Mouse (Mus musculus): ENCODE measurements around the gene Mast4. TPM values are rescaled to one million over a fixed set of nuclear protein-coding genes. Genes with fewer than 3 reads are reported as not detected.
A peak's percentile ranks its signal among the peaks of the same experiment; 100 is the strongest.

The Mast4 gene
- polyA plus RNA-seq, 1 experiment from 2014 or later = 10.1 TPM

DNA sequence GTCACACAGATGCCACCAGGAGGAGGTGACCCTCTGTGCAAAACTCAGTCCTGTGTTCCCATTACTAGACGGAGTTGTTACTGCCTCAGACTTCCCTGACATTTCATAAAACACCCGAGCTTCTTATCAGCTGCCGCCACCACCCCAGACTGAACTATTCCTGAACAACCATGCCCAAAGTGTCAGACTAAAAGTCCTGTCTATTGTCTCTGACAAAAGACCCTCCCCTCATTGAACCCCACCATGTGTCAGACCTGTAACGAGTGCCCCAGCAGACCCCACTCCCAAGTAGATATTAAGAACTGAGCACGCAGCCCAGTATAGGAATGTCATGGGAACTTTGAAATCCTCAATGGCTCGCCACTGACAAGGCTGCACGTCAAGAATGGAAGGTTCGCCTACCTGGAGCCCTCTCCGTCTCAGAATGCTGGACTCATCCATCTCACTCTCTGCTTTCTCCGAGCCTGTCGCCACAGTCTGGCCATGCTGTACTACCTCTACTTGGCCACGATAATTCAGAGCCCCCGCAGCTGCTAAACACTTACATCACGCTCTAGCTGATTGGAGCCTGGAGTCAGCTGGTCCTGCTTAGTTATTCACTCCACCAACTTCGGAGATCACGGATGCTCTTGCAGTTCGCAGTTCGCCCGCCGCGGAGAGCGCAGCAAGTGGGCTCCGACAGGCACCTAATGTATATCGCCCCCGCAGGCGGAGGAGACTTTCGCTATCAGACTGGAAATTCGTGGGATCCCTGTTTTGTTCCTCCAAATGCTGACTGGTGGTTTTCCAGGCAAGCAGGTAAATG is 237.7 kb downstream of the Mast4 start:
- Histone ChIP-seq H3K9me3 (ENCODE audit: control insufficient read depth, low read length) (no peaks in the 10 kb centered on the region), H3K4me2 (peak overlapping the region; percentile 77), H3K27me3 (replicated peaks; ENCODE audit: control insufficient read depth, insufficient read depth, low read length) (0 out of 2 replicates have a peak, but pooled peaks cover 5% of the 10 kb centered on the region), H3K27ac (ENCODE audit: low read depth, low read length) (no peak overlapping the region), H3K36me3 (ENCODE audit: control insufficient read depth, insufficient read depth, low read length) (no peaks in the 10 kb centered on the region), H3K4me3 (ENCODE audit: low read depth, low read length) (peak overlapping the region; percentile 45), H3K9ac (ENCODE audit: low read depth, low read length) (no peak overlapping the region; the same call in 1 of the 2 replicates), H3K4me1 (replicated peaks; ENCODE audit: control insufficient read depth, insufficient read depth, low read length) (0 out of 2 replicates have a peak, but pooled peaks cover 3% of the 10 kb centered on the region)
- ATAC-seq (replicated peaks; ENCODE audit: low FRiP score) = peak; percentile 71
- DNase-seq (ENCODE audit: low spot score) = peak; percentile 46
- 3% methylated on average over 28 of the region's 28 CpGs for WGBS

- 0 out of 2 replicates have a peak, but pooled peaks cover 3% of the 10 kb centered on the region for H3K4me1 ChIP-seq (replicated peaks; ENCODE audit: control insufficient read depth, insufficient read depth, low read length)
- H3K27me3 ChIP-seq (replicated peaks; ENCODE audit: control insufficient read depth, insufficient read depth, low read length) = 0 out of 2 replicates have a peak, but pooled peaks cover 5% of the 10 kb centered on the region
- DNase-seq (ENCODE audit: low spot score) = no peak
- no peak for ATAC-seq (replicated peaks; ENCODE audit: low FRiP score)
- H3K9me3 ChIP-seq (ENCODE audit: control insufficient read depth, low read length) = no peaks in the 10 kb centered on the region
- no peaks in the 10 kb centered on the region for H3K36me3 ChIP-seq (ENCODE audit: control insufficient read depth, insufficient read depth, low read length)
- no peak overlapping the region for H3K27ac ChIP-seq (ENCODE audit: low read depth, low read length)
- no peak overlapping the region for H3K9ac ChIP-seq (ENCODE audit: low read depth, low read length)
- WGBS = 40% methylated on average over 7 of the region's 7 CpGs
- peak overlapping the region; percentile 77 for H3K4me2 ChIP-seq
- no peak overlapping the region for H3K4me3 ChIP-seq (ENCODE audit: low read depth, low read length)
These were observed 238.8 kb downstream of the Mast4 start for GRCm38 (mm10) chr13:103095491-103095890.

DNA sequence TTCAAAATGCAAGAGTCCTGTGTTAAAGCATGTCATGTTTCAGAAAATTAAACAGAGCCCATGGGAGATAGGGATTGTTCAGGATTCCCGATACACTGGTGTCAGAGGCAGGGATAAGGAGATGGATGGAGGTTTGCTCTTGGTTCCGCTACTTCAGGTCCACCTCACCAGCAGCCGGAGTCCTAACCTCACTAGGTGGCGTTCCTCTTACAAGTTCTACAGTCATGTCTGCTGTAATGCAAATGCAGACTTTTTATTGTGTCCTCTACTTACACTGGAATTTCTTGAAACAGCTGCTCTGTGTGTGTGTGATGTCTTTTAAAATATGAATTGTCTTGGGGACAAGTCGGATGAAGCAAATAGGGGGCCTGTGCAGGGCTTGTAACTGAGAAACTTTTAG is 239.7 kb downstream of the Mast4 start:
- Histone ChIP-seq H3K4me3 (ENCODE audit: low read depth, low read length) (no peak overlapping the region), H3K4me1 (replicated peaks; ENCODE audit: control insufficient read depth, insufficient read depth, low read length) (0 out of 2 replicates have a peak, but pooled peaks cover 3% of the 10 kb centered on the region), H3K27ac (ENCODE audit: low read depth, low read length) (no peak overlapping the region), H3K36me3 (ENCODE audit: control insufficient read depth, insufficient read depth, low read length) (no peaks in the 10 kb centered on the region), H3K9ac (ENCODE audit: low read depth, low read length) (no peak overlapping the region), H3K4me2 (no peak overlapping the region), H3K9me3 (ENCODE audit: control insufficient read depth, low read length) (no peaks in the 10 kb centered on the region), H3K27me3 (replicated peaks; ENCODE audit: control insufficient read depth, insufficient read depth, low read length) (0 out of 2 replicates have a peak, but pooled peaks cover 5% of the 10 kb centered on the region)
- no peak for ATAC-seq (replicated peaks; ENCODE audit: low FRiP score)
- 68% methylated on average over 5 of the region's 5 CpGs for WGBS
- DNase-seq (ENCODE audit: low spot score) = no peak

- Histone ChIP-seq H3K27ac (ENCODE audit: low read depth, low read length) (no peak overlapping the region), H3K4me1 (replicated peaks; ENCODE audit: control insufficient read depth, insufficient read depth, low read length) (0 out of 2 replicates have a peak, but pooled peaks cover 3% of the 10 kb centered on the region), H3K4me3 (ENCODE audit: low read depth, low read length) (no peak overlapping the region), H3K9me3 (ENCODE audit: control insufficient read depth, low read length) (no peaks in the 10 kb centered on the region), H3K36me3 (ENCODE audit: control insufficient read depth, insufficient read depth, low read length) (no peaks in the 10 kb centered on the region), H3K9ac (ENCODE audit: low read depth, low read length) (no peak overlapping the region), H3K27me3 (replicated peaks; ENCODE audit: control insufficient read depth, insufficient read depth, low read length) (0 out of 2 replicates have a peak, but pooled peaks cover 5% of the 10 kb centered on the region), H3K4me2 (no peak overlapping the region)
- ATAC-seq (replicated peaks; ENCODE audit: low FRiP score) (no peak), DNase-seq (ENCODE audit: low spot score) (no peak)
- 90% methylated on average over 1 of the region's 1 CpGs for WGBS
These were observed 240.6 kb downstream of the Mast4 start for GRCm38 (mm10) chr13:103093713-103094112.

DNA sequence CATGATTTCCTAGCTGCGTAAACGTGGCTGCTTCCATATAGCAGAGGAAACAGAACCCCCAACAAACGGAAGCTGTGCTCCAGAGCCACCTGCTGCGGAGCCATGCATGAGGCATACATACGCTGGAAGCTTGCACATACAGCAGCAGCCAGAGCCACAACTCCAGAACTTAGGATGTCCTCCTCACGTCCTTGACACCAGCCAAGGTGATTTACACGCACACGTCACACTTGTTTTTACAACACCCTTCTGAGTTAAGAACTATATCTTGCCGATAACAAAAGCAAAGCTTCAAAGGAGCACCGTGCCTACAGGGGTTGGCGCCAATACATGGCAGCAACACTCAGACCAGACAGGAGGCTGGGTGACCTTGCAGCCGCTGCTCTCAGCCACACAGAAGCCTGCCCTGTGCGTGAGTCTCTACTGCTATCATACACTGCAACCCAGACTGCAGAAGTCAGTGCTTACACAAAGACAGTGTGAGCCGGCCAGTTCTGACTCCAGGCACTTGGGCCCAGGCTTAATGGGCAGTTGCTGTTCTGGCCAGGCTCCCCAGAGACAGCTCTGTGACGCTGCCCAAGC is 248.7 kb downstream of the Mast4 start:
- no peak for ATAC-seq (replicated peaks; ENCODE audit: low FRiP score)
- Histone ChIP-seq H3K4me2 (no peak overlapping the region), H3K4me3 (ENCODE audit: low read depth, low read length) (no peak overlapping the region), H3K4me1 (replicated peaks; ENCODE audit: control insufficient read depth, insufficient read depth, low read length) (no peaks in the 10 kb centered on the region), H3K9ac (ENCODE audit: low read depth, low read length) (no peak overlapping the region), H3K27me3 (replicated peaks; ENCODE audit: control insufficient read depth, insufficient read depth, low read length) (no peaks in the 10 kb centered on the region), H3K9me3 (ENCODE audit: control insufficient read depth, low read length) (no peaks in the 10 kb centered on the region), H3K36me3 (ENCODE audit: control insufficient read depth, insufficient read depth, low read length) (no peaks in the 10 kb centered on the region), H3K27ac (ENCODE audit: low read depth, low read length) (no peak overlapping the region)
- 76% methylated on average over 15 of the region's 15 CpGs for WGBS
- DNase-seq (ENCODE audit: low spot score) = no peak

DNA sequence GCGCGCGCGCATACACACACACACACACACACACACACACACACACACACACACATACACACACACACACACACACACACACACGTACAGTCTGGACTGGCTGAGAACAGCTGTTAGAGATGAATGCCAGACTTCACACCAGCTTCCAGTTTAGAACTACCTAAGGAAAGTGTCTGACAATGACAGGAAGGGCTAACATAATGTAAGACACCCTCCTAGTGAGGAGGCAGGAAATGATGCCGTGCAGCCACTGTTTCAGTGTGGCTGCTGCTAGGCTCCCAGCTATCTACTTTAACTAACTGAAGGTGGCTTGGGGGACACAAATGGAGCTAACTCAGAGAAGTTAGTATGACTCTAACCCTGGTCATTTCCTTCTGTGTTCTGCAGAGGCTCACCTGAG is 251.4 kb downstream of the Mast4 start:
- H3K4me1 ChIP-seq (replicated peaks; ENCODE audit: control insufficient read depth, insufficient read depth, low read length) = no peaks in the 10 kb centered on the region
- no peak overlapping the region for H3K9ac ChIP-seq (ENCODE audit: low read depth, low read length)
- H3K27me3 ChIP-seq (replicated peaks; ENCODE audit: control insufficient read depth, insufficient read depth, low read length) = no peaks in the 10 kb centered on the region
- no peak for DNase-seq (ENCODE audit: low spot score)
- no peak for ATAC-seq (replicated peaks; ENCODE audit: low FRiP score)
- H3K4me3 ChIP-seq (ENCODE audit: low read depth, low read length) = no peak overlapping the region
- H3K27ac ChIP-seq (ENCODE audit: low read depth, low read length) = no peak overlapping the region
- H3K4me2 ChIP-seq = no peak overlapping the region
- H3K36me3 ChIP-seq (ENCODE audit: control insufficient read depth, insufficient read depth, low read length) = no peaks in the 10 kb centered on the region
- H3K9me3 ChIP-seq (ENCODE audit: control insufficient read depth, low read length) = no peaks in the 10 kb centered on the region
- WGBS = 54% methylated on average over 5 of the region's 6 CpGs

GRCm38 (mm10) chr13:103079806-103080205 is 254.5 kb downstream of the Mast4 start:
- Histone ChIP-seq H3K27ac (ENCODE audit: low read depth, low read length) (no peak overlapping the region), H3K4me2 (no peak overlapping the region), H3K36me3 (ENCODE audit: control insufficient read depth, insufficient read depth, low read length) (no peaks in the 10 kb centered on the region), H3K9me3 (ENCODE audit: control insufficient read depth, low read length) (no peaks in the 10 kb centered on the region), H3K4me3 (ENCODE audit: low read depth, low read length) (no peak overlapping the region), H3K27me3 (replicated peaks; ENCODE audit: control insufficient read depth, insufficient read depth, low read length) (no peaks in the 10 kb centered on the region), H3K9ac (ENCODE audit: low read depth, low read length) (no peak overlapping the region), H3K4me1 (replicated peaks; ENCODE audit: control insufficient read depth, insufficient read depth, low read length) (no peaks in the 10 kb centered on the region)
- DNase-seq (ENCODE audit: low spot score) = no peak
- no peak for ATAC-seq (replicated peaks; ENCODE audit: low FRiP score)
- 75% methylated on average over 4 of the region's 4 CpGs for WGBS

DNA sequence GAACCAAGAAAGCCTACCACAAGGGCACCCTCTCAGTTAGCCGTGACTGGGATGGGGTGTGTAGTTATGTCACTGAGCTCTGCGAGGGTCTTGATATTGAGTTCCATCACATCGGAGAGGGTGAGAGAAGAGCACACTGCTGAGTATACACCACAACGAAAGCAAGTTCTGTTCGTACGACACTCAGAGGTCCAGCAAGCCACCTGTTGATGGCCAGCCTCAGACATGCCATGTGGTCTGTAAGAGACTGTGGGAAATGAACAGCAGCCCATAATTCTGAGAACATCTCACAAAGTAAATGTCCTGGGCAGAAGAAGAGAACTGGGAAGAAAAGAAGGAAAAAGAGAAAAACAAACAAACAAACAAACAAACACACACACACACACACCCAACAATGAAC is 255.5 kb downstream of the Mast4 start:
- 95% methylated on average over 6 of the region's 6 CpGs for WGBS
- H3K4me3 ChIP-seq (ENCODE audit: low read depth, low read length) = no peak overlapping the region
- no peaks in the 10 kb centered on the region for H3K27me3 ChIP-seq (replicated peaks; ENCODE audit: control insufficient read depth, insufficient read depth, low read length)
- no peaks in the 10 kb centered on the region for H3K36me3 ChIP-seq (ENCODE audit: control insufficient read depth, insufficient read depth, low read length)
- no peak for DNase-seq (ENCODE audit: low spot score)
- H3K27ac ChIP-seq (ENCODE audit: low read depth, low read length) = no peak overlapping the region
- no peaks in the 10 kb centered on the region for H3K4me1 ChIP-seq (replicated peaks; ENCODE audit: control insufficient read depth, insufficient read depth, low read length)
- ATAC-seq (replicated peaks; ENCODE audit: low FRiP score) = no peak
- no peak overlapping the region for H3K9ac ChIP-seq (ENCODE audit: low read depth, low read length)
- no peaks in the 10 kb centered on the region for H3K9me3 ChIP-seq (ENCODE audit: control insufficient read depth, low read length)
- no peak overlapping the region for H3K4me2 ChIP-seq

Data from liver, embryonic 11.5 days (tissue).